Mouse (Mus musculus) CH12.LX (cell line): ENCODE results near the gene Abcc5. TPM values are rescaled to one million over a fixed set of nuclear protein-coding genes. Genes with fewer than 3 reads are reported as not detected.

ENCODE experiments used
- DNase-seq: peaks from one replicate; pipeline ENCODE4 v3.0.0-alpha.2; 2013; ENCODE audit errors: extremely low read depth
- H3K27ac ChIP-seq: 2 replicates; pipeline ENCODE4 v1.5.1; 2012; ENCODE audit warnings: low read depth, mild to moderate bottlenecking, control low read depth, moderate library complexity; ENCODE audit not compliant: insufficient read depth
- H3K27me3 ChIP-seq: replicated peaks from 2 replicates; pipeline ENCODE3; 2012; ENCODE audit warnings: inconsistent platforms
- H3K36me3 ChIP-seq, 2 experiments: replicated peaks in 1 of 2; 2 replicates each; pipeline versions ENCODE3 to v1.6.1; 2012; ENCODE audit warnings: inconsistent platforms in 1 of 2, low read length in 1 of 2, mild to moderate bottlenecking in 1 of 2, mixed read lengths in 1 of 2, moderate library complexity in 1 of 2; ENCODE audit not compliant: control insufficient read depth in 1 of 2, insufficient read depth in 1 of 2
- H3K4me1 ChIP-seq, 2 experiments: 2 replicates each; pipeline ENCODE4 v1.6.1; 2012; ENCODE audit warnings: inconsistent platforms in 1 of 2, moderate library complexity in 1 of 2; ENCODE audit not compliant: insufficient read depth in 2 of 2, control insufficient read depth in 1 of 2
- H3K4me2 ChIP-seq: 2 replicates; pipeline ENCODE4 v1.6.1; 2012; ENCODE audit warnings: low read depth, mild to moderate bottlenecking, control low read depth; ENCODE audit not compliant: poor library complexity, insufficient read depth, severe bottlenecking
- H3K4me3 ChIP-seq, 3 experiments: fragments of 150-350 bp in 1 of 3; sonication (generic) in 1 of 3; replicated peaks in 1 of 3; 2 replicates each; pipeline versions ENCODE3 to v1.5.1; 2011 to 2012; ENCODE audit warnings: low read depth in 2 of 3, low read length in 2 of 3, mild to moderate bottlenecking in 2 of 3, moderate library complexity in 2 of 3, control low read depth in 1 of 3, improper control_type of control experiment in 1 of 3, inconsistent platforms in 1 of 3, mixed read lengths in 1 of 3; ENCODE audit not compliant: poor library complexity in 1 of 3
- H3K79me2 ChIP-seq: replicated peaks from 2 replicates; pipeline ENCODE4 v1.6.1; 2012; ENCODE audit warnings: mild to moderate bottlenecking, moderate library complexity; ENCODE audit not compliant: control insufficient read depth, poor library complexity, insufficient read depth, severe bottlenecking; ENCODE audit errors: extremely low read depth
- H3K9ac ChIP-seq: 2 replicates; pipeline ENCODE4 v1.6.1; 2012; ENCODE audit warnings: low read depth, mild to moderate bottlenecking, control low read depth, moderate library complexity; ENCODE audit not compliant: insufficient read depth
- H3K9me3 ChIP-seq: replicated peaks from 2 replicates; pipeline ENCODE3; 2012; ENCODE audit warnings: low read length, inconsistent platforms, mixed read lengths
- E2F4 ChIP-seq: IDR thresholded peaks from 2 replicates; pipeline ENCODE4 v1.6.1; 2011; ENCODE audit warnings: low read depth, low read length, improper control_type of control experiment; ENCODE audit not compliant: insufficient replicate concordance
- EP300 ChIP-seq: IDR thresholded peaks from 2 replicates; pipeline ENCODE4 v1.6.1; 2011; ENCODE audit warnings: low read length, improper control_type of control experiment
- ETS1 ChIP-seq: conservative IDR thresholded peaks from 2 replicates; pipeline ENCODE4 v1.6.1; 2012; ENCODE audit warnings: low read depth, mild to moderate bottlenecking, inconsistent platforms, low read length, improper control_type of control experiment, moderate library complexity
- IRF4 ChIP-seq: IDR thresholded peaks from 2 replicates; pipeline ENCODE4 v1.6.1; 2014; ENCODE audit warnings: low read depth, mild to moderate bottlenecking, inconsistent platforms, low read length, improper control_type of control experiment
- JUN ChIP-seq: IDR thresholded peaks from 2 replicates; pipeline ENCODE4 v1.6.1; 2011; ENCODE audit warnings: low read depth, mild to moderate bottlenecking, low read length, improper control_type of control experiment, moderate library complexity; ENCODE audit not compliant: insufficient read depth
- KAT2A ChIP-seq: IDR thresholded peaks from 2 replicates; pipeline ENCODE4 v1.6.1; 2012; ENCODE audit warnings: low read length, improper control_type of control experiment, inconsistent platforms; ENCODE audit not compliant: insufficient replicate concordance
- MAFK ChIP-seq: IDR thresholded peaks from 2 replicates; pipeline ENCODE4 v1.6.1; 2011; ENCODE audit warnings: low read length, improper control_type of control experiment; ENCODE audit not compliant: insufficient replicate concordance
- MAX ChIP-seq: IDR thresholded peaks from 2 replicates; pipeline ENCODE4 v1.6.1; 2011; ENCODE audit warnings: low read length, improper control_type of control experiment
- MAZ ChIP-seq: IDR thresholded peaks from 2 replicates; pipeline ENCODE4 v1.6.1; 2012; ENCODE audit warnings: low read depth, mild to moderate bottlenecking, inconsistent platforms, low read length, improper control_type of control experiment, moderate library complexity
- MEF2A ChIP-seq: IDR thresholded peaks from 2 replicates; pipeline ENCODE4 v1.6.1; 2014; ENCODE audit warnings: low read depth, mild to moderate bottlenecking, inconsistent platforms, low read length, improper control_type of control experiment, borderline replicate concordance
- MXI1 ChIP-seq: IDR thresholded peaks from 2 replicates; pipeline ENCODE4 v1.6.1; 2011; ENCODE audit warnings: mild to moderate bottlenecking, low read depth, low read length, improper control_type of control experiment
- MYC ChIP-seq: IDR thresholded peaks from 2 replicates; pipeline ENCODE4 v1.6.1; 2011; ENCODE audit warnings: low read depth, mild to moderate bottlenecking, improper control_type of control experiment, low read length
- NELFE ChIP-seq: IDR thresholded peaks from 2 replicates; pipeline ENCODE4 v1.6.1; 2011; ENCODE audit warnings: low read depth, low read length, improper control_type of control experiment
- NRF1 ChIP-seq: IDR thresholded peaks from 2 replicates; pipeline ENCODE4 v1.6.1; 2014; ENCODE audit warnings: low read depth, mild to moderate bottlenecking, inconsistent platforms, low read length, improper control_type of control experiment, moderate library complexity
- PAX5 ChIP-seq: IDR thresholded peaks from 2 replicates; pipeline ENCODE4 v1.6.1; 2012; ENCODE audit warnings: low read length, inconsistent platforms, mixed read lengths
- POLR2A ChIP-seq: IDR thresholded peaks from 2 replicates; pipeline ENCODE4 v1.6.1; 2011; ENCODE audit warnings: low read depth, mild to moderate bottlenecking, improper control_type of control experiment, low read length
- POLR2AphosphoS2 ChIP-seq: IDR thresholded peaks from 2 replicates; pipeline ENCODE4 v1.6.1; 2011; ENCODE audit warnings: low read depth, low read length, improper control_type of control experiment
- RAD21 ChIP-seq: IDR thresholded peaks from 2 replicates; pipeline ENCODE4 v1.6.1; 2011; ENCODE audit warnings: low read depth, mild to moderate bottlenecking, low read length, improper control_type of control experiment, moderate library complexity
- RCOR1 ChIP-seq: conservative IDR thresholded peaks from 2 replicates; pipeline ENCODE4 v1.6.1; 2012; ENCODE audit warnings: low read depth, mild to moderate bottlenecking, inconsistent platforms, low read length, improper control_type of control experiment
- SIN3A ChIP-seq: IDR thresholded peaks from 2 replicates; pipeline ENCODE4 v1.6.1; 2012; ENCODE audit warnings: low read length, improper control_type of control experiment, inconsistent platforms
- TCF12 ChIP-seq: IDR thresholded peaks from 2 replicates; pipeline ENCODE4 v1.6.1; 2014; ENCODE audit warnings: low read depth, mild to moderate bottlenecking, inconsistent platforms, low read length, improper control_type of control experiment
- USF1 ChIP-seq: IDR thresholded peaks from 2 replicates; pipeline ENCODE4 v1.6.1; 2014; ENCODE audit warnings: low read depth, mild to moderate bottlenecking, inconsistent platforms, low read length, improper control_type of control experiment
- ZC3H11A ChIP-seq: IDR thresholded peaks from 2 replicates; pipeline ENCODE4 v1.6.1; 2012; ENCODE audit warnings: low read depth, mild to moderate bottlenecking, inconsistent platforms, low read length, improper control_type of control experiment
- ZKSCAN1 ChIP-seq: IDR thresholded peaks from 2 replicates; pipeline ENCODE4 v1.6.1; 2012; ENCODE audit warnings: low read depth, inconsistent platforms, low read length, improper control_type of control experiment, borderline replicate concordance
- ZMIZ1 ChIP-seq: IDR thresholded peaks from 2 replicates; pipeline ENCODE4 v1.6.1; 2012; ENCODE audit warnings: low read depth, mild to moderate bottlenecking, inconsistent platforms, low read length, improper control_type of control experiment
- dilution Hi-C: fragments of 300-500 bp; cut with MboI; formaldehyde crosslinking; loops from 2 replicates; pipeline ENCODE4 v1.14.3; 2020; ENCODE audit warnings: low sequenced_read_pairs; ENCODE audit not compliant: extremely low pct_unique_long_range_greater_than_20kb, extremely low pct_ligation_motif_present
- in situ Hi-C: fragments of 300-500 bp; cut with MboI; formaldehyde crosslinking; loops from 3 replicates; pipeline ENCODE4 v1.14.3; 2019; ENCODE audit warnings: low sequenced_read_pairs, low pct_ligation_motif_present, low pct_unique_long_range_greater_than_20kb, mixed read lengths
- polyA plus RNA-seq: library from polyadenylated mRNA; unstranded; fragments of >175 nt; gene quantifications from 2 replicates; pipeline ENCODE4 v1.2.1, GENCODE M21; 2012; ENCODE audit warnings: low read depth; ENCODE audit not compliant: insufficient read length
- total RNA-seq, 2 experiments: library from RNA; depleted of rRNA; stranded (reverse); fragments of 300-350 nt in 1 of 2; fragments of >200 nt in 1 of 2; gene quantifications; 2 replicates each; pipeline ENCODE4 v1.2.3; 2012 to 2014

Gene Abcc5
- total and polyA plus RNA-seq, 3 experiments = 23.4 to 28.6 (median 23.8) TPM

DNA sequence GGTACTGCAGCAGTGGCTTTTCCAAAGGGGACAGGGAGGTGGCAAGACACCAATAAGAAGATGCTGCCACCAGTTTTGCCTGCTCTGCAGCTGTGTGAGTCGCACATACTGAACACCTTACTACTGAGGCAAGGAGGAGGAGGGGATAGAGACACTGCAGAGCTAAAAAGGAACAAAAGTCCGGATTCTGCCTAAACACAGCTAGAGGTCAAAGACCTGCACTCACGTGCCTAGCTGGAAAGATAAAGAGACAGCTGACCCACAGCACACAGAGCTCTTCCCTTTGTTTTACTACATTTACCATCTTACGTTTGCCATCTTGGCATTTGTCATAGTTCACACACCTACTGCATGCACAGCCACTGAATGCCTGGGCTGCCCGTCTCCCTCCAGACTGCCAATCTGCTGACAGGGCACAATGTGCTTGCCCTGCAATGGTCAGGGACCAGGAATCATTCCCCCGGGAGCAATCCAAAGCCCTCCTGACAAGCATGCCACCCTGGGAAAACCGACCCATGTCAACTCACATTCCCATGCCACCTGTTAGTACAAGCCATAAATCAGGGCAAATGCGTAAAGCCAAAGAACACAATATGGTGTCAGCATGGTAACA, 14.1 kb downstream of the Abcc5 start:
- H3K4me3 ChIP-seq = no peak overlapping the region
- dilution Hi-C loops = no loop called here
- H3K27ac ChIP-seq = no peak overlapping the region
- H3K79me2 ChIP-seq = no peaks in the 10 kb centered on the region
- H3K9ac ChIP-seq = no peak overlapping the region
- in situ Hi-C loops = no loop called here
- no peak overlapping the region for H3K4me2 ChIP-seq
- TF ChIP-seq KAT2A (no peak), PAX5 (no peak), ZMIZ1 (no peak), JUN (no peak), MAFK (no peak), RAD21 (no peak), IRF4 (no peak), POLR2A (no peak), NRF1 (no peak)
- no peaks in the 10 kb centered on the region for H3K9me3 ChIP-seq
- H3K27me3 ChIP-seq = no peaks in the 10 kb centered on the region
- H3K4me1 ChIP-seq = peaks cover 0 to 7% of the 10 kb centered on the region in 2 experiments; a peak in 1 of 4 replicates
- H3K36me3 ChIP-seq = peaks cover 0 to 57% of the 10 kb centered on the region in 2 experiments
- no peak for DNase-seq

DNA sequence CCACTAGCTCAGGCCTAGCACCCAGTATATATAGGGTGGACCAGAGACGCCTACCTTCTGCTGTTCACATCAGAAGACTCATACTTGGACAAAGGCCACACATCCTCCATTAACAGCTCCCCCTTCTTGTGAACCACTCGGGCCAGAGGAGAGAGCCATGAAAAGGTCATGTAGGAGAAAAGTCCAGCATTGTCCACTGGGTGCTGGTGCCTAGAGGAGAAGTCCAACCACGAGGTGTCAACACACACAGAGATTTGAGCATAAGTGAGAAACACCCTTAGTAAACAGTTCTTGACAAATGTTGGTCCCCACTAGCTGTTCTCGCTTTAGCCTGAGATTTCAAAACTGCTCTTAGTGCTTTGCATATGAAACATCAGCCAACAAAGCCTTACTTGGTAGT, 20.9 kb downstream of the Abcc5 start:
- H3K36me3 ChIP-seq = peaks cover 2 to 64% of the 10 kb centered on the region in 2 experiments
- in situ Hi-C loops = no loop called here
- no peak overlapping the region for H3K9ac ChIP-seq
- dilution Hi-C loops = no loop called here
- no peaks in the 10 kb centered on the region for H3K79me2 ChIP-seq
- H3K4me2 ChIP-seq = no peak overlapping the region
- H3K9me3 ChIP-seq = no peaks in the 10 kb centered on the region
- no peak overlapping the region for H3K27ac ChIP-seq
- TF ChIP-seq EP300 (no peak), MEF2A (no peak), SIN3A (no peak), MYC (no peak), TCF12 (no peak), ZMIZ1 (no peak), MAX (no peak), RCOR1 (no peak), MAZ (no peak), ZKSCAN1 (no peak), NELFE (no peak), USF1 (no peak), E2F4 (no peak), MXI1 (no peak), POLR2AphosphoS2 (no peak), ETS1 (no peak), PAX5 (no peak), ZC3H11A (no peak)
- DNase-seq = no peak
- H3K4me1 ChIP-seq = no peaks in the 10 kb centered on the region
- no peaks in the 10 kb centered on the region for H3K27me3 ChIP-seq
- no peak overlapping the region for H3K4me3 ChIP-seq
